Mouse (Mus musculus) MEL-GATA-1-ER (cell line): Measurements from ENCODE around the gene Higd1a.

Experiments
- DNase-seq: peaks from one replicate; pipeline ENCODE4 v3.0.0-alpha.2; 2012; ENCODE audit warnings: low read depth; ENCODE audit errors: extremely low read depth

The Higd1a gene

DNA sequence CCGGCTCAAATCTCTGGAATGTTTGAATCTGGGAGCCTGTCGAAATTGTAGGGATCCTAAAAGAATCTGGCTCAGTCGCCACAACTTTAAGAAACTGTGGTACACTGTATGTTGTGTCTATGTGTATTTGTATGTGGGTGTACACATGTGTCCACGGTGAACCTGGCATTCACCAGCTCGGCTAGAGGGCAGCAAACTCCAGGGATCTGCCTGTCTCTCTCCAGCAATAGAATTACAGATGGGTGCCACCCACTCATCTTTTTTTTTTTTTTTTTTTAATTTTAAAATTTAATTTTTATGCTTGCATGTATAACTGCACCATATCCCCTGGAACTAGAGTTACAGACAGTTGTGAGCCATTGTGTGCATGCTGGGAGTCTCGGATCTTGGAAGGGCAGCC is 23.1 kb upstream of the Higd1a start:
- DNase-seq = no peak

DNA sequence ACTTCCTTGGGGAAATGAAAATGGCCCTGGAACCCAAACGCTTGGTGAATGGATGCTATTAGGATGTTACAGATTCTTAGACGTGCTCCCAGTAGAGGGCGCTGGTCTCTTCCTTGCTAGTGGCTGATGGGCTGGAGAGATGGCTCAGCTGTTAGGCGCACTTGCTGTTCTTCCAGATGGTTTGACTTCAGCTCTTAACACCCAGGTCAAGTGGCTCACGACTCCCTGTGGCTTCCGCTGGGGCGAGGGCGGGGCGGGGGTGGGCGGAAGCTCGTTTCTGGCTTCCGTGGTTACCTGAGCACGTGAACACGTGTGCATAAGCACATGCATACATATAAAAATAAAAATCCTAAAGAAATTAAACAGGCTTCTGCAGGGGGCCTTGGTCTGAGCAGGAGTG is 22.7 kb upstream of the Higd1a start:
- no peak for DNase-seq

DNA sequence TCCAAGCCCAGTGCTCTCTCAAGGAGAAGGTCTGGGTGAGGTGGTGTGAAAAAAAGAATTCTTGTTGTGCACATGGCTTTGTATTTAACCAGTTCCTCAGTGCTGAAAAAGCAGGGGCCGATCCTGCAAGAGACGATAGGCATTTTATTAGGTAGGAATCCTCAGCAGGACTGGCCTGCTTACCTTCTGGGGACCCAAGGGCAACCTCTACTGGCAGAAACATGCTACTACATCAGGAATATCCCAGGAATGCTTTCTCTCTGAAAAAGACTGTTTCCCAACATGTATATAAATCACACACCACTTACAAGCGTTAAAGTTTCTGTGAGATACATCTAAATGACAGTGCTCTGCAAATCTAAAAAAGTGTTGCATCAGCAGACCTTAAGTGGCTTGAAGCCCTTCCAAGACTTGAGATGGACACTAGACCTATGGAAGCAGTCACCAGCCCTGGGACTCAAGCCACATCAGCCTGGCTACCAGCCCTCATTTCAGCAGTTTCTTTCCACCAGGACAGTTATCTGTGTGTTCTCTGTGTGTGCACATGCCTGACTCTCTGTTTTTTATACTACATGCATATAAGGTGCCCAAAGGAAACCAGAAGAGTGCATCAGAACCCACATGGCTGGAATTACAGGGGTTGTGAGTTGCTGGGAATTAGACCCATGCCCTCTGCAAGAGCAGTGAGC is 19.0 kb upstream of the Higd1a start:
- no peak for DNase-seq

DNA sequence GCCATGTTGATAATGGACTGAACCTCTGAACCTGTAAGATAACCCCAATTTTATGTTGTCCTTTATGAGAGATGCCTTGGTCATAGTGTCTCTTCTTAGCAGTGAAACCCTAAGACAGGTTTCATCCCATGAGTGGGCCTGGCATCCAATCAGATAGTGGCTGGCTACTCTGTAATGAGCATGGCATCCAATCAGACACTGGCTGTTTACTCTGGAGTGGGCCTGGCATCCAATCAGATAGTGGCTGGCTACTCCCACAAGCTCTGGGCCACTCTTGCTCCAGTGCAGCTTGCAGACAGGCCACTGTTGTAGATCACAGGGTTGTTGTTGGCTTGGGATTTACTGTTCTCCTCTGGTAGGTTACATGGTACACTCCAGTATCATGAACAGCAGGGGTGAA is 15.4 kb upstream of the Higd1a start:
- DNase-seq = no peak

DNA sequence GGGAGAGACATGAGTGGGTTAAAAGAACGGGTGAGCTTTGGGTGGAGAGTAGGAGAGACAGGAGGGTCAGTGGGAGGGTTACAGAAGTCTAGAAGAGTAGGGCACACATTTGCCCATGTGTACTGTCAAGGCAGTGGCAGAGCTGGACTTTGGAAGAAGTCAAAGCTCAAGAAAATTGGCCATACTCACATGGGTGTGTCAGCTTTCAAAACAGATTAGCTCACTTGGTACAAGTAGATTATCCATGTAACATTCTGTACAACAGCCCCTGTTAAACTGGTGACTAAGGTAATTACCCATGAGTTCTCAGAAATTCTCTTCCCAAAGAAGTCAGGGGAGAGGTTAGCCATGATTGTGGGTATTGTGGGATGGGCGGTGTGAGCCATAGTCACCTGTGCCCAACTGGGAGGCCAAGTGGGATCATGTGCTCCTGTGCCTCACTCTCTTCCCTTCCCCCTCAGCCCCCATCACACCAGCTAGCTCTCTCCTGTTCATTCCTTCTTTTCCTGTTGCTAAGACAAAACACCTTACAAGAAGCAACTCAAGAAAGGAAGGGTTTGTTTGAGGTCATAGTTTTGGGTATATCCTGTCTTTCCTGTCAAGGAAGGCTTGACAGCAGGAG is 14.0 kb upstream of the Higd1a start:
- no peak for DNase-seq

DNA sequence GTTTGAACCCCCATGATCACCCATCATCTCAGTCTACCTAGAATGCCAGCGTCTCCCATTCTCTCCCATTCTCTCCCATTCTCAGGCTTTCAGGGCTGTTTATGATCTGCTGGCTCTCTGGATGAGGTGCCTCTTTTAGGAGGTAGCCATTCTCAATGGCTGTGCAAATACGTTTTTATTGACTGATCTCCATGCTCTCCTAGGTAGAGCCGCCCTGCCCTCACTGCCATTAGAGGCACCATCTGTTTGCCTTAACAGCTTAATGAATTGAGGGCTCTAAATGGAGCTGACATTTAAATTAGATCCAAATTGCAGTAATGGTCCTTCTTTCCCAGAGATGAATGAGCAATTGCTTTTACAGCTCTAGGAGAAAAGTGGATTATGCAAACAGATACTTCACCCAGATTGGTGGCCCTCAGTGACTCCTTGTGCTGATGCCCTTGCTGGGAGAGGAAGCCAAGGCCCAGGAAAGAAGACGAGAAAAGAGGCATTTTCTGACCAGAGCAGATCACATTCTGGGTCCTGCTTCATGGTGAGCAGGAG is 11.9 kb upstream of the Higd1a start:
- DNase-seq = no peak

DNA sequence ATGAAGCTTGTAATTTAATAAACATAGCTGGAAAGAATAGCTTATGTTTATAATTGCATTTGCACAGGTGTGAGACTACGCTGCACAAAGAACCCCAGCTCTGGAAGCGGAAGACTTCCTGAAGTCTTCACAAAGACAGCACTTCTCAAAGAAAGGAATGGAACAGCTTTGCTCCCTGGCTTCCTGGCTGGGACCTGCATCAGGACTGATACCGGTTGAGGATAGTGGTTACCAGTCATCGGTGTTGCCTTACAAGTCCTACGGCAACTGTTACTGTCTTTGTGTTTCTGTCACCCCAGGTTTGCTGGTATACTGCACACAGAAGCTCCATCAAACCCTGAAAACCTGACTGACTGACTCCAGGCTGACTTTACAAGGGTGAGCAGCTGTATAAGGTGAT is 11.3 kb upstream of the Higd1a start:
- no peak for DNase-seq

DNA sequence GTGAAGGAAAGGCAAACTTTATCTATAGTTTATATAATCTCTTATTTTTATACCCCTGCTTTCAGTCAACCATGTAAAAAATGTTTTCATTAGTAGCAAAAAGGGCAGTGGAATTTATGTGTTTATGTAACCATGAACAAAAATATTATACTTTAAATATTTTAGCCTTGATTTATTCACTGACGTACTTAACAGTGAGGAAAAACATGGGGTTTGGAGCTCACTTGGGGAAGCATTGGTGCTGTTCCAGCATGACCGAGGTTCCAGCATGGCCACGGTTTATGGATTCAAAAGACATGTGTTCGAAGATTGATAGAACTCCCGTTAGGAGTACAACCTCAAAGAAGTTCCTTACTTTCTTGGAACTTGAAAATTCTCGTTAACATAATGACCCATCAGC is 10.1 kb upstream of the Higd1a start:
- no peak for DNase-seq

DNA sequence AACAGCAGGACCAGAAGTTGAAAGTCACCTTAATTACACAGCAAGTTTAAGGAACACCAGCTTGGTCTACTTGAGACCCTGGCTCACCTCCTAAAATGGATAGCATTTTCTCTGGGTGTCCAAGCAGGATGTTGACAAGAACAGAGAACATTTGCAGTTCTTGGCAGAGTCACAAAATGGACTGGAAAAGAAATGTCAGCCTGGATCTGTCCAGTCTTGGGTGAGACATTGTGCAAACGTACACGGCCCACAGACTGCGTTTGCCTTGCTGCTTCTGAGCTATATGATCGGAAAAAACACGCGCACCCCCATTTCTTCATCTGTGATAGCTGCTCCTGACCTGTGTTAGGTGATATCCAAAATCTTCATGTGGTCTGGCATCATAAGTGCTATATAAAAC is 9.5 kb upstream of the Higd1a start:
- DNase-seq = no peak

DNA sequence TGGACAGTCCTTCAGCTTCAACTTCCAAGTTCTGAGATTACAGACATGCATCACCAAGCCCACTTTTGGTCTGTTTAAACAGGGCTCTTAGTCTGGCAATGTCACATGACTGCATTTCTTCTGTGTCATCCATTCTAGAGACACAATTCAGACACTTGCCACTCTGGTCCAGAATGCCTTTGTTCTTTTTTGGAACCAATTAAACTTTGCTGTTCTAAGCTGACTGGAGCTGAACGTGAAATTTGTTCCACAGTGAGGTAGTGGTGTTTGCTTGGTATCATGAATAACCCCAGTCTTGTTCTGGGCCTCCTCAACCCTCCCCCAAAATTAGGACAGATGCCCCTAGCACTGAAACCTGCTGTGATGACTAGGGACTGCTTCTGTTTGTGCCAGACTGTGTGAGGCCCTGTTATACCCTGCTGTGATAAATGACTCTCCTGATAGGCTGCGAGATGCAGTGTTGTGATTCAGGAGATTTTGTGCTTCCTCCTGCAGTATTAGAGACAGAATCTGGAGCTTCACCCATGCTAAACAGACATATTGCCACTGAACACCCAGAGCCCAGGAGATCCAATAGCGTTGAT is 7.4 kb upstream of the Higd1a start:
- DNase-seq = no peak

DNA sequence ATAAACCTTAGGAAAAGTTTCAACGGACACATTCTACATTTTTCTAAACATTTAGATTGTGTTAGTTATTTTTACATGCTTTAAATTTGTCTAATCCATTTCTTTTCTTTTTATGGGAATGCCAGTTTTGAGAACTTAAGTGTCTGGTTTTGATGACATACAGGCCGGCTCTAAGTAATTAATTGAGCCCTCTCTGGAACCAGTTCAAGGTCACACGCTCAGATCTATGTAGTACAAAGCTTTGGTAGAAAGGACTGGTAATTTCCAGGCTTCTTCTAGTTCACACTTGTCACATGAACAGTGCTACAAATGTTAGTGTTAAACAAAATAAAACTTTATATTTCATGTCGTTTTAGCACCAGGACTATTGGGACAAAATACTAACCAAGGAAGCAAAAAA is 6.7 kb upstream of the Higd1a start:
- DNase-seq = no peak

DNA sequence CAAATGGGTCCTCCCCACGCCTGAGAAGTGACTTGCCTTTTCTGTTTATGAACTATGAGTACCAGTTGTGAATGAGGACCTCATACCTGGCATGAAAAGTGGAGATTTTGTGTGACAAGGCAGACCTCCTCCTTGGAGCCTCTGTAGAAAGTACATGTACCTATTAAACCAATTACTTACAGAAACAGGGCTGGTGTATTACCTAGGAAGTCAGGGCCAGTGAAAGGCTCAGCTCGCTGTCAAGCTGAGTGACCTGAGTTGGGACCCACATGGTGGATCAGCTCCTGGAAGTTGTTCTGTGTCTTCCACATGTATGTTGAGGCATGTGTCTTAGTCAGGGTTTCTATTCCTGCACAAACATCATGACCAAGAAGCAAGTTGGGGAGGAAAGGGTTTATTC is 2.8 kb upstream of the Higd1a start:
- no peak for DNase-seq

DNA sequence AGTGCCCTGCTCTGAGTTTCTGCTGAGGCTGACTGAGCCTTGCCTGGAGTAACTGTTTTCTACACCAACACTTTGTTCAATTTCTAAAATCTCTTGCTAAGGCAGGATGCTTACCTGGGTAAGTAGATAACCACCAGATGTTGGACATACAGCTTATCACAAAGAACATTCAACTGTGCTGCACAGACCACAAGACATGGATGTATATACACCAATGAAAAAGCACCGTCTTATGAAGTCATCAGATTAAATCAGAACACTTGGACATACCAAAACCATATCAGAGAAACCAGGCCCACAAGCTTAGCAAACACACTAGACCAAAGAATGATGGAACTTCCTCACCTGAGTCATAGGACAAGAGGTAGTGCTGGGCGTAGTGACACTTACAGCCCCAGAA is 1.2 kb upstream of the Higd1a start:
- no peak for DNase-seq

DNA sequence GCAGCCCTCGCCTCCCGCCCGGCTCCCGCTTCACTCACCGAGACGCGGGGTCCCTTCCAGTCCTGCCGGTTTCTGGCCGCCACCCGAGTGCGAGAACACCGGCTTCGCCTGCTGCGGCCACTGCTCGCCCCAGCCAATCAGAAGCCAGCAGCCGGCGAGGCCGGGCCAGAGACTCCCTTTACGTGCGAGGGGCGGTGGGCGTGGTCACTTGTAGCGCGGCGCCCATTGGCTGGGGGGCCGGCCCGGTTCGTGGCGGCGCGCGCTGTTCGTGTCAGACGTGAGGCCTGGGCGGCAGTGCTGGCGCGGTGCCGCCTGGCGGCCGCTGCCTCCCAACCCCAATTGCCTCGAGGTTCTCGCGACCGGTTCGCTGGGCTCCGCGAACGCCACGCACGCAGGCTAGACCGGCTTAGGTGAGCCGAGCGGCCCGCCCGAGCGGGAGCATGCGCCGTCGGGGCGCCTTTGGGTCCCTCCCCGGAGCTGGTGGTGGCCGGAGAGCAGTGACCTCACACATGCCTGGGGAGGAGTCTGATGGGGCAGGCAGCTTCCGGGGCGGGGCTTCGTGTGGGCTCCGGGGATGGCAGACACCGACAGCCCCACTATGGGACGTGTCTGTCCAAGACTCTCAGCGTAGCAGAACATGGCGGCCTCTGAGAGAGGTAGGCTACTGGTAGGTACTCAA is 549 bp downstream of the Higd1a start:
- peak; percentile 83 for DNase-seq

DNA sequence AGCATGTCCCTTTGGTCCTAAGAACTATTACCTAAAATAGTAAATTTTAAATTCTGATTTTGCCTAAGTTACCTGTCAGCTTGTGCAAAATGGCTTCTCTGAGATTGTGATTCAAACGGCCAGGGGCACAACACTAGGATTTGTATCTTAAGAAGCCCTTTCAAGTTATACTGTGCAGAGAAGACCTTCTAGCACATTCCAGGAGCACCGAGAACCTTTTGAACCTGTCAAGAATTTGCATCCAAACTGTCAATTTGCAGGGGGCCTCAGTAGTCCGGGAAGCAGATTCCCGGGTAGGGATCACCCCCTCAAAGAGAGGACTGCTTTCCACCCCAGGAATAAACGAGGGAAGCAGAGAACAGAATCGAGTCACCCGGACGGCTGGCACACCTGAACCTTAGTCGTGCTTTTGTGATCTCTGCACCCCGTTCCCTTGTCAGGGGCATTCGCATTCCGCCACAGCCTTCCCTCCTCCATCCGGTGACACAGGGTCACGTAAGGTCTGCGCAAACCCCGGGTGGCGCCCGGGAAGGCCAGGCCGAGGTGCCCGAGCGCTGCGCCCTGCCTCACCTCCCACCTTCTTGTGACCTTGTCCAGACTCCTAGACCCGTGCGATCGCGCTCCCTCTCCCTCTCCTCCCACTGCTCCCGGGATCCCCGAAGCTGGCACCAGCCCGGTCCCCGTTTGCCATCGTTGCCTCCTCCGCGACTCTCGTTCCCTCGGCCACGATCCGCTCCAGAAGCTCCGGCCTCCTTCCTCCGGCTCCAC is 1.3 kb downstream of the Higd1a start:
- DNase-seq = no peak

DNA sequence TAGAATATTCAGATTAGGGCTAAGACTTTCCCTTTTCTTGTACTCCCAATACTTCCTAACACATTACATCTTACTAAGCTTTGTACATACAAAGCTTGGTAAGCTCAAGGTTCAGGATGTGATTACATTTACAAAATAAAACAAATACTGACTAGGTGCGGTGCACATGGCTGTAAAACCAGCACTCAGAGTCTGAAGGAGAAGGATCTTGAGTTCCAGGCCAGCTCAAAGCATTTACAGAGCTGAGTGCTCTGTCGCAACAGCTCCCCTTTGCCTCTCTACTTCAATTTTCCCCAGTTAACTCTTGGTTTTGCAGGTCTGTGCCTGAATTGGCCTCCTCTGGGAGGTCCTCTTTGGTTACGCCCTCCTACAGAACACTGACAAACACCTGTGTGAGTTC is 3.9 kb downstream of the Higd1a start:
- DNase-seq = no peak

DNA sequence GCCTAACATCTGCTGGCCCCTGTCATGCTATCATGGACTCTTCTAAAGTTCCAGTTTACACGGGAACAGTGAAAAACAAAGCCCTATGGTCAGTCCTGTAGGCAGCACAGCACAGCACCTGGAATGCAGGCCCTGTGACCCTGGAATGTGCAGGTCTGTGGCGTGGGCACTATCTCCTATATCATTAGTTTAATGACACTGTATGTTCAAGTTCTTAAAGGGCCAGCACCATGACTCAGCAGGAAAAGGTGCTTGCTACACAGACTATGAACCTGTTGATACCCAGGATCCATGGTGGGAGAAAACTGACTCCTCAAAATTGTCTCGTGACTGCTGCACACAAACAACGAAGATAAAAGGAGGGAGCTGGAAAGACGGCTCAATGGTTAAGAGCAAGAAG is 10.3 kb downstream of the Higd1a start:
- no peak for DNase-seq

DNA sequence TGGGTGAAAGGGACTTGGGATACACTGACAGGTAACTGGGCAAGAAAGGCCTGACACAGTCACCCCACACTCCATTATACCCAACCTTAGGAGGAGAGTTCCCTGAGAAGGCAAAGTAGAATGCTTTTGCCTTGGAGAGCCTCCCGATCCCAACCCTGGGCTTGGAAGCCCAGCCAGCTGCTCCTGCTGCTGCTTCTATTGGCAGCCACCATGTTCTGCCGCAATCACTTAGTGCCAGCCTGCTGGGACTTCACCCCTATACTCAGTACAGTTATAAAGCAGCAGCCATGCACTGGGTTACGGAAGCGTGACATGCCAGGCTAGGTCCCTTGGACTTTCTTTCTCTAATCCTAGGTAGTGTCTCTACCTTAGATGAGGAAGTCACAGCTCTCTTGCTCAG is 11.0 kb downstream of the Higd1a start:
- DNase-seq = no peak

DNA sequence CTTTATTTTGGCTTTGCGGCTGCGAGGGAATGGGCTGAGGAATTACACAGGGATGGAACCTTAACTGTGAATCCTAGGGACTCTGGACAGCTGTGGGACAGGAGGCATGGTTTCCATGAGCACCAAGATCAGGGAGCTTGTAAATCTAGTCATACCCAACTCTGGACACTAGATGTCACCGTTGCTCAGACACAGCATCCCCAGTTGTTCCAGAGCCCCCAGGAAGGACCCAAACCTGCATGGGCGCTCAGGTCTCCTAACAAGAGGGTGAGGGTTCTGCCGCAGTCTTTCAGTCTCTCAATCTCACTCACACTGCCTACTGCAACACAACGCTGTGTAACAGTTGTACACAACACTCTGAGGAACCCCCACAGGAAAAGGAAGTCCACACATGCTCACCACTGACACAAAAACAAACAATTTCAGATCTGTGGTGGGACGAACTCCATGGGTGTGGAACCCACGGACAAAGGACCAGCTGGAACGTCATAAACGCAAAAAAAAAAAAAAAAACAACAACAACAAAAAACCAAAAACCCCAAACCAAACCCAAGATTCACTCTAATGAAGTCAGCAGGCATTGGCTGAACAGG is 11.5 kb downstream of the Higd1a start:
- DNase-seq = no peak

DNA sequence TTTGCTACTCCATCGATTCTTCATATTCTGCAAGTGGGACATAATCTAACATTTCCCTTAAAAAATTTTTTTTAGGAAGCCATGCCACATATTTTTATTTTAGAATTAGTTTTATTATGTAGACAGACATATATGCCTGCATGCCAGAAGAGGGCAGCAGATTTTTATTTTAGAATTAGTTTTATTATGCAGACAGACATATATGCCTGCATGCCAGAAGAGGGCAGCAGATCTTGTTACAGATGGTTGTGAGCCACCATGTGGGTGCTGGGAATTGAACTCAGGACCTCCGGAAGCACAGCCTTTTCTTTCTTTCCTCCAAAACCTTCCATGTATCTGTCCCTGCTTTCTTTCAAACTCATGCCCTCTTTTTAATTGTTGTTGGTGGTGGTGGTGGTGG is 15.2 kb downstream of the Higd1a start:
- DNase-seq = no peak

DNA sequence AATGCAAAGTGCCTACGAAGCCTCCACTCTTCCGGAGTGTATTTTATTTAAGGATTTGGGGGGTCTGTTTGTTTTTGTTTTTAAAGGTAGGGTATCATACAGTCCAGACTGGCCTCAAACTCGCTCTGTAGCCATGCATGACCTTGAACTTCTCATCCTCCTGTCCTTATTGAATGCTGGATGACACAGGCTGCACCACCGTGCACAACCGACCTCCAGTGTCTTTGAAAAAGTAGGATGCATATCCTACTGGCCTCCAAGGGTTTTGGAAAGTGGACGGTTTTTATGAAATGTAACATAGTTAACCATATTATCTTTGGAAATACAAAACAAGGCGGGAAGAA is 18.6 kb downstream of the Higd1a start:
- DNase-seq = no peak
